Mouse (Mus musculus) E14TG2a.4 (cell line): ENCODE data around the gene Asxl2.

ENCODE experiments used
- CTCF ChIP-seq: conservative IDR thresholded peaks from 2 replicates; pipeline ENCODE4 v1.5.1; 2014; ENCODE audit warnings: low read length
- NANOG ChIP-seq: IDR thresholded peaks from 2 replicates; pipeline ENCODE4 v1.6.1; 2014; ENCODE audit warnings: borderline replicate concordance, low read length, mixed read lengths
- POU5F1 ChIP-seq: IDR thresholded peaks from 2 replicates; pipeline ENCODE4 v1.6.1; 2014; ENCODE audit warnings: low read length, borderline replicate concordance

- TF ChIP-seq NANOG (no peak), CTCF (no peak), POU5F1 (no peak)
Observed at GRCm38 (mm10) chr12:3387891-3388290, 38.8 kb upstream of the Asxl2 start.
